Mouse (Mus musculus): ENCODE measurements around the gene Slc25a13.

Slc25a13 gene

GRCm38 (mm10) chr6:6038773-6039550, 178.0 kb downstream of the Slc25a13 start:
- DNase-seq (ENCODE audit: low spot score in 2 of 2): no peak

GRCm38 (mm10) chr6:6027664-6028063, 189.3 kb downstream of the Slc25a13 start:
- DNase-seq (ENCODE audit: low spot score in 2 of 2): no peak

- DNase-seq (ENCODE audit: low spot score in 2 of 2): no peak
Observed at GRCm38 (mm10) chr6:6023976-6024375, 193.0 kb downstream of the Slc25a13 start.

GRCm38 (mm10) chr6:6016931-6017330, 200.0 kb downstream of the Slc25a13 start:
- no peak for DNase-seq (ENCODE audit: low spot score in 2 of 2)

GRCm38 (mm10) chr6:6015616-6016015, 201.4 kb downstream of the Slc25a13 start:
- peak; percentile 30 to 34 for DNase-seq (ENCODE audit: low spot score in 2 of 2)

GRCm38 (mm10) chr6:6011364-6011763, 205.6 kb downstream of the Slc25a13 start:
- DNase-seq (ENCODE audit: low spot score in 2 of 2): no peak

- peak; percentile 75 to 78 for DNase-seq (ENCODE audit: low spot score in 2 of 2)
Observed at GRCm38 (mm10) chr6:6005762-6006431, 211.1 kb downstream of the Slc25a13 start.

GRCm38 (mm10) chr6:6004756-6005485, 212.1 kb downstream of the Slc25a13 start:
- DNase-seq (ENCODE audit: low spot score in 2 of 2): no peak

GRCm38 (mm10) chr6:6002061-6002460, 214.9 kb downstream of the Slc25a13 start:
- no peak for DNase-seq (ENCODE audit: low spot score in 2 of 2)

GRCm38 (mm10) chr6:5997535-5997934, 219.4 kb downstream of the Slc25a13 start:
- DNase-seq (ENCODE audit: low spot score in 2 of 2): peak in 1 of 2 experiments; percentile 15

- no peak for DNase-seq (ENCODE audit: low spot score in 2 of 2)
Observed at GRCm38 (mm10) chr6:5993056-5993455, 223.9 kb downstream of the Slc25a13 start.

GRCm38 (mm10) chr6:5991817-5992755, 224.9 kb downstream of the Slc25a13 start:
- peak; percentile 66 to 75 for DNase-seq (ENCODE audit: low spot score in 2 of 2)

GRCm38 (mm10) chr6:5991243-5991642, 225.7 kb downstream of the Slc25a13 start:
- DNase-seq (ENCODE audit: low spot score in 2 of 2): no peak

Data from right cerebral cortex, adult 2 months (tissue).